Mouse (Mus musculus) retina, embryonic 14.5 days (tissue): ENCODE data around the gene A1cf.

Experiments used
- DNase-seq: peaks from one replicate; pipeline ENCODE4 v3.0.0-alpha.2; 2015; ENCODE audit warnings: low spot score

A1cf gene

DNA sequence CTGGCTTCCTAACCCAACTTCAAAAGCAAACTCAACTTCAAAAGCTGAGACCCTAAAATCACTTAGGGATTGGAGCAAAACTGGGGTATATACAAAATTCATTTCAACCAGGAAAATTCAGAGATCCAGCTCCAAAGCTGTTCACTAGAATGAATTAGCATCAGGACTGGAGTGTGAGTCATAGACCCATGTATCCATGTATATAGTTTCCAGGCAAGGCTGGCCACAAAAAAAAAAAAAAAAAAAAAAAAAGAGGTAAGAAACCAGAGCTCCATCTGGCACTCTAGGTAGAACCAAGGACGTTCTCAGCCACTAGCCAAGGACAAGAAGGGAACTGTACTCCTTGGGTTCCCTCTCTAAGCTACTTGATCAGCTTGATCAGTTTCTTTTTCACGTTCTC lies 85.2 kb downstream of the A1cf start:
- no peak for DNase-seq

GRCm38 (mm10) chr19:31954267-31954666 lies 85.7 kb downstream of the A1cf start:
- DNase-seq: no peak

DNA sequence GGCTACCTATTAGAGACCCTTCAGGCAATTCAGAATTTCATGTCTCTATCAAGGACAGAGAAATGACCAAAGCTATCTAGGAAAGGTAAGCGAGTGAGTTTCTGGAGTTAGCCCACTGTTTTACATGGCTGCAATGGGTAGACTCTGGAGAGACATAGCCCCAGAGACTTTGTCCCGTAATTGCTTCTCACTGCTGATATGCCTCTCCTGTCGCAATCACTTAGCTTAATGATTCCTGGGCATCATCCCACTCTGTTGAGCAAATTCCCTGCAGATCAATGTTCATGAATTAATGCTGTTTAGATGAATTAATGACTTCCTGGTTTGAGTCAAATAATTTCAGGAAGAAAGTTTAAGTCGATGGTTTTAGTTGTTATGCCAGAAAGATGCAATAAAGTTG lies 86.1 kb downstream of the A1cf start:
- DNase-seq: no peak

DNA sequence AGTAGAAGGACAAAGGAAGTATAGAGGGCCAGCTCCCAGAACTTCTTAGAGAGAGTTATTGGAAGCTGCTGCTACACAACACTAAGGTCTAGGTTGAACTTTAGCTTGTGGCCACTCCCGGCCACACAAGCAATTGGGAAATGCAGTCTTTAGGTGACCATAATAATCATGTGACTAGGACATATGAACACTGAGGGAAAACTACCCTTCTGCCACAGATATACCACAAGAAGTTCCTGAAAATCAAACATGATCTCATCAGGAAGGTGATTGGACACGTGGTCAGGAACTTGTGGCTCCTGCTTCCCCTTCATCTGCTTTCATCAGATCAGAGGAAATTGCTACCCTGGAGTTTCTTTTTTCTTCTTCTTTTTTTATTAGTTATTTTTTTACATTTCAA lies 87.8 kb downstream of the A1cf start:
- no peak for DNase-seq

DNA sequence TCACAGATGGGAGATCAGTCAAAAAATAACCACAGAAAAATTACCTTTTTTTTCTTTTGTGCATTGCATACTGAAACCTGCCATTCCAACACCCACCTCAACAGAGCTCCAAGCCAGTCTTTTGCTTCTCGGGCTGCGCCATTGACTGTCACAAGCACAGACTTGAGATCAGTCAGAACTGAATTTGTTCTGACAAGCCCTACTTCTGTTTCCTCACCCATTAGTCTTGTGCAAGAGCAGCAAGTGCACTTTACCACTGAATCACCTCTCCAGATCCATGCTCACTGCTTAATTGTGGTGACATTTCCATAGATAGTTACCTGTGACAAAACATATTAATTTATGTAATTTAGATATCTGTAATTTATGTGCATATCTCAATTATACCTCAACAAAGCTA lies 91.9 kb downstream of the A1cf start:
- DNase-seq: no peak

DNA sequence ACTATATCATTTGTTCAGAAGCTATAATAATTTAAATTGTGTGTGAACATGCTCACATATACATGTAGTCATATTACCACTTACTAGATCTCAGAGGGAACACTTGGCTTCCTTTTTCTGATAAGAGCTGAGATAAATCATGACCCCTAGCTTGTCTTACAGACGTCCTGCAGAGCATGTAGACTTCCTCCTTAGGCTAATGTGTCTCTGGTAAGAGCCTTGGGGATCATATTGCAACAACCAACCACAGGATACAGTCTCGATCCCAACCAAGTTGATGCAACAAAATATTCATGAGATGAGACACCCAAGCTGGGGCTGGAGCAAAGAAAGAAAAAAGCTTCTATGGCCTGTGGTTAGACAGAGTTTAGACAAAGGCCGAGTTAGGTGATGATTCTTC lies 94.6 kb downstream of the A1cf start:
- no peak for DNase-seq

DNA sequence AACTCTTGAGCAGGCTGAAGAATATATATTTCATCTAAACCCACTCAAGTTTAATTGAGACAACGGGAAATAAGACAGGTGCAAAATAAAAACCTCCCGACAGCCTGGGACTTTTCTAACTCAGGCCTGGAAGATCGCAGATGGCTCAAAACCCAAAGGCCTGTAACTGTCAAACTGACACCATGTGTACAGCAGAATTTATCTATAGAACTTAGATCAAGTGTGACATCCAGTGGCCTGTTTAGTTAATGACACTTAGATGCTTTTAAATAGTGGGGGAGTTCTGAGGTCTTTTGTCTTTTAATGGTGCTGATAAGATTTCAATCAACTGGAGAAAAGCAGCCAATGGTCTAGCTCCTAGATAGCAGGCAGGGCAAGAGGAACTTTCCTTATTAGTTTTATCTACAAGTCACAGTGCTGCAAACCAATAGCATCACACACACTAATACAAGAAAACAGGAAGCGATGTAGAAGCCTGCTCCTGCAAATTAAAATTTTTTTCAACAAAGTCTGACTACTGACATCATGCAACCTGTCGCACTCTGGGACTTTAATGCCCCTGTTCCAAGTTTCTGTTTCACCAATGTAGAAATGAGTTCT lies 99.5 kb downstream of the A1cf start:
- DNase-seq: peak; percentile 68

- no peak for DNase-seq
These were observed 102.8 kb downstream of the A1cf start for GRCm38 (mm10) chr19:31971405-31971804.

- peak; percentile 87 for DNase-seq
These were observed 103.4 kb downstream of the A1cf start for GRCm38 (mm10) chr19:31971998-31972397.

- DNase-seq: no peak
These were observed 107.3 kb downstream of the A1cf start for GRCm38 (mm10) chr19:31975882-31976281.

- DNase-seq: no peak
These were observed 122.5 kb downstream of the A1cf start for GRCm38 (mm10) chr19:31991057-31991456.

DNA sequence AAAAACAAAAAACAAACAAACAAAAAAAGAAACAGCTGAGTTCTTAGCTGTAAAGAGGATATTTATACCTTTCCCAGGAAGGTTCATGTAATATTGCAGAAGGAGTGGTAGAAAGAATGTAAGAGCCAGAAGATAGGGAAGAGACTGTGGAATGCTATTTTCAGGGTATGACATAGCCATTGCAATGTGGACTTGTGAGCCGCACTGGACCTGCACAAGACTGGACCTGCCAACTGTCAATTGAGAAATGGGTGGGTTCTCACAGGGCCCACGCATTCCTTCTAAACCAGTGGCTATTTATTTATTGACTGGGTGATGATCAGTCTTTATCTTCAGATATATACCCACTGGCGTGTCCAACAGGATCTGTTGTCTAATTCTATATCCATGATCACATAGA lies 128.4 kb downstream of the A1cf start:
- DNase-seq: no peak
